Mouse (Mus musculus) kidney, adult 2 months (tissue): ENCODE data around the gene Gdi1.

Experiments
- CTCF ChIP-seq: fragments of 200-500 bp; conservative IDR thresholded peaks from 2 replicates; pipeline ENCODE4 v1.5.1; 2011; ENCODE audit warnings: low read depth, mild to moderate bottlenecking, control low read depth, low read length, moderate library complexity, mixed read lengths; ENCODE audit not compliant: insufficient read depth, insufficient read length
- POLR2A ChIP-seq: fragments of 200-500 bp; IDR thresholded peaks from one replicate; pipeline ENCODE4 v1.6.1; 2011; ENCODE audit warnings: low read depth, low read length, control low read depth

GRCm38 (mm10) chrX:74269736-74270061, 35.1 kb upstream of the Gdi1 start:
- no peak for TF ChIP-seq POLR2A
- TF ChIP-seq CTCF, result no peak
